Mouse (Mus musculus) limb, embryonic 14.5 days (tissue): ENCODE measurements around the gene Slit1. TPM values are rescaled to one million over a fixed set of nuclear protein-coding genes. Genes with fewer than 3 reads are reported as not detected.

ENCODE experiments used
- ATAC-seq: fragments of 200-750 bp; cut with Nextera tagmentation; 2 replicates; pipeline ENCODE4 v1.8.0; 2017; ENCODE audit warnings: low read depth, moderate number of reproducible peaks, moderate TSS enrichment; ENCODE audit not compliant: low FRiP score
- DNase-seq: peaks from one replicate; pipeline ENCODE4 v3.0.0-alpha.2; 2015; ENCODE audit warnings: low spot score
- H3K27ac ChIP-seq: fragments of 300-500 bp; sonication (generic); replicated peaks from 2 replicates; pipeline ENCODE4 v1.5.1; 2014; ENCODE audit warnings: low read depth, mild to moderate bottlenecking, low read length, moderate library complexity, mixed read lengths
- H3K27me3 ChIP-seq: fragments of 300-500 bp; sonication (generic); 2 replicates; pipeline ENCODE4 v1.6.1; 2014; ENCODE audit warnings: low read length, mixed read lengths; ENCODE audit not compliant: control insufficient read depth, insufficient read depth
- H3K36me3 ChIP-seq: fragments of 300-500 bp; sonication (generic); 2 replicates; pipeline ENCODE4 v1.6.1; 2014; ENCODE audit warnings: mild to moderate bottlenecking, low read length, moderate library complexity, mixed read lengths; ENCODE audit not compliant: control insufficient read depth, insufficient read depth
- H3K4me1 ChIP-seq: fragments of 300-500 bp; sonication (generic); 2 replicates; pipeline ENCODE4 v1.6.1; 2014; ENCODE audit warnings: antibody characterized with exemption, low read length, mixed read lengths; ENCODE audit not compliant: control insufficient read depth, insufficient read depth
- H3K4me2 ChIP-seq: fragments of 300-500 bp; sonication (generic); replicated peaks from 2 replicates; pipeline ENCODE4 v1.6.1; 2014; ENCODE audit warnings: low read depth, mild to moderate bottlenecking, low read length, moderate library complexity; ENCODE audit not compliant: severe bottlenecking
- H3K4me3 ChIP-seq: fragments of 300-500 bp; sonication (generic); replicated peaks from 2 replicates; pipeline ENCODE4 v1.5.1; 2014; ENCODE audit warnings: low read length
- H3K9ac ChIP-seq: fragments of 300-500 bp; sonication (generic); 2 replicates; pipeline ENCODE4 v1.6.1; 2014; ENCODE audit warnings: mild to moderate bottlenecking, low read depth, low read length, moderate library complexity; ENCODE audit not compliant: severe bottlenecking
- H3K9me3 ChIP-seq: fragments of 300-500 bp; sonication (generic); 2 replicates; pipeline ENCODE4 v1.6.1; 2016; ENCODE audit warnings: low read length; ENCODE audit not compliant: control insufficient read depth
- POLR2A ChIP-seq: fragments of 200-500 bp; IDR thresholded peaks from 2 replicates; pipeline ENCODE4 v1.8.0; 2012; ENCODE audit warnings: inconsistent platforms, mild to moderate bottlenecking, moderate library complexity, borderline replicate concordance; ENCODE audit not compliant: insufficient read depth, insufficient read length; ENCODE audit errors: extremely low read depth
- WGBS: fragments of 180-500 bp; shearing (Covaris S2); extraction: QIAGEN DNeasy Blood & Tissue Kit; methylation state at CpG from one replicate; pipeline ENCODE4 v1.1.7; 2014; 5-methylcytosine and 5-hydroxymethylcytosine counted together
- polyA plus RNA-seq, 2 experiments: library from polyadenylated mRNA; depleted of rRNA in 1 of 2; stranded (reverse) in 1 of 2; unstranded in 1 of 2; fragments of >200 nt; fragmentation: Nextera tagmentation in 1 of 2; extraction: Ambion mirVana in 1 of 2; gene quantifications; 2 replicates each; pipeline versions ENCODE4 v1.2.1 to v1.2.3; 2012 to 2014

The Slit1 gene
- polyA plus RNA-seq, 2 experiments, result 0.50 to 0.68 TPM

GRCm38 (mm10) chr19:41745941-41746557 lies 2.6 kb upstream of the Slit1 start:
- H3K4me2 ChIP-seq, result no peak overlapping the region
- no peak for TF ChIP-seq POLR2A
- ATAC-seq (no peak), DNase-seq (no peak)
- H3K36me3 ChIP-seq, result no peaks in the 10 kb centered on the region
- H3K9ac ChIP-seq, result no peak overlapping the region
- H3K9me3 ChIP-seq, result no peaks in the 10 kb centered on the region
- H3K27ac ChIP-seq, result no peak overlapping the region
- 36% methylated on average over 15 of the region's 15 CpGs for WGBS
- peaks cover 4% of the 10 kb centered on the region; the same call in 1 of the 2 replicates for H3K4me1 ChIP-seq
- peaks cover 38% of the 10 kb centered on the region for H3K27me3 ChIP-seq
- H3K4me3 ChIP-seq, result no peak overlapping the region

GRCm38 (mm10) chr19:41738896-41739295 lies 4.6 kb downstream of the Slit1 start:
- Histone ChIP-seq H3K27ac (no peak overlapping the region), H3K9ac (no peak overlapping the region), H3K27me3 (peaks cover 51% of the 10 kb centered on the region), H3K4me3 (no peak overlapping the region), H3K4me2 (no peak overlapping the region), H3K9me3 (no peaks in the 10 kb centered on the region), H3K4me1 (peaks cover 11% of the 10 kb centered on the region), H3K36me3 (no peaks in the 10 kb centered on the region)
- WGBS, result 16% methylated on average over 4 of the region's 4 CpGs
- no peak for ATAC-seq
- no peak for DNase-seq
- TF ChIP-seq POLR2A, result no peak

- Histone ChIP-seq H3K4me3 (no peak overlapping the region), H3K4me1 (peaks cover 9% of the 10 kb centered on the region), H3K9ac (no peak overlapping the region), H3K9me3 (no peaks in the 10 kb centered on the region), H3K4me2 (no peak overlapping the region), H3K27me3 (peaks cover 51% of the 10 kb centered on the region), H3K27ac (no peak overlapping the region), H3K36me3 (no peaks in the 10 kb centered on the region)
- ATAC-seq, result no peak
- DNase-seq, result no peak
- TF ChIP-seq POLR2A, result no peak
- WGBS, result 6% methylated on average over 14 of the region's 14 CpGs
Observed at GRCm38 (mm10) chr19:41738429-41738805, 5.0 kb downstream of the Slit1 start.

DNA sequence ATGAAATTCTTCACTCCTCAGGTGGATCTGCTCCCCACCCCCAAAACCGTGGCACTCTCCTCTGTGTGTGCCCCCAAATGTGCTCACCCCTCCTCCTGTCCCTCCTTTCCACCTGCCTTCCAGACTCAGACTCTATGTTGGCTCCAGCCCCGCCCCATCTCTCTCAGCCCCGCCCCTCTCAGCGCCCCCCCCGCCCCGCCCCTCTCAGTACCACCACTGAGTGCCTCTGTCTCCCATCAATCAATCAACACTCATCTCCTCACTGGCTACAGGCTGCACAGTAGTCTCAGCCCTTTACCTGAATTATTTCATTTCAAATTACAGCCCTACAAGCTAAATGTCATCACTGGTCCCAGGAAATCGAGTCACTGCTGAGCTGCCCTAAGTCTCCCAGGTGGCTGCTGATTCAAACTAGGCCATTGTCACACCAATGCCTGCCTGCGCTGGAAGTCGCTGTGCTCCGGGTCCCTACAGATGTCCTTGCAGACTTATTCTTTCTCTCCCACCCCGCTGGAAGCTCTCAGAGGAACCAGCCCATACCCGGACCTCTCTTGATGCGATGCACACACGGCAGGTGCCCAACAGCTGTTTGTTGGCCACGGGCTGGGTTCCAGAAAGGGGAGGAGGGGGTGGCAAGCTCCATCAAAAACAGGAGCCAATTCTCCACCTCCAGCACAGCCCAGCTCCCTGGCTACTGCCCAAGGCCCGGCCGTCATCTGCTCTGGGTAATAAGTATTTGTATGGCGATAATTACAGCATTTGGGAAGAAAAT lies 5.6 kb downstream of the Slit1 start:
- H3K36me3 ChIP-seq, result no peaks in the 10 kb centered on the region
- no peak overlapping the region for H3K9ac ChIP-seq
- DNase-seq (peak; percentile 51), ATAC-seq (peak; percentile 55)
- no peak for TF ChIP-seq POLR2A
- peaks cover 9% of the 10 kb centered on the region for H3K4me1 ChIP-seq
- H3K9me3 ChIP-seq, result no peaks in the 10 kb centered on the region
- H3K27me3 ChIP-seq, result peaks cover 46% of the 10 kb centered on the region
- 2% methylated on average over 18 of the region's 18 CpGs for WGBS
- H3K4me2 ChIP-seq, result no peak overlapping the region; the same call in 1 of the 2 replicates
- H3K27ac ChIP-seq, result no peak overlapping the region
- H3K4me3 ChIP-seq, result no peak overlapping the region

DNA sequence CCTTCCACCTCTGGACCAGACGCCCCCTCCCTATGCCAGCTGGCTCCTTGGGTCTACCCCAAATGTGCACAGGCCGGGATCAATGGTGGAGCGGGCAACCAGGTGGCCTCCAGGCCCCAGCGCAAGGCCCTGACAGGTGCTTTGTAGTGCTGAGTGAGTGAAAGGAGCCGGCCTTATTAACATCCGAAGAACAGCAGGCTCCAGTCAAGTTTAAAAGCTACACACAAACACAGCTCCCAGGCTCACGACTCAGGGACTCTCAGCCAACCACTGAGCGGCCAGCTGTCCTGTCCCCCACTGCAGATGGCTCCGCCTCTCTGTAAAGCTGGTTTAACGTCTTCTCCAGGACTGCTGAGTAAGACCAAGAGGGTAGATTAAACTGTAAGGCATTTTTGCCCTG lies 8.8 kb downstream of the Slit1 start:
- 3% methylated on average over 10 of the region's 10 CpGs for WGBS
- Histone ChIP-seq H3K4me1 (peaks cover 9% of the 10 kb centered on the region), H3K4me3 (no peak overlapping the region), H3K27me3 (peaks cover 23% of the 10 kb centered on the region), H3K27ac (no peak overlapping the region), H3K36me3 (no peaks in the 10 kb centered on the region), H3K9me3 (peaks cover 5% of the 10 kb centered on the region; the same call in 1 of the 2 replicates), H3K9ac (no peak overlapping the region), H3K4me2 (no peak overlapping the region)
- ATAC-seq (peak; percentile 75), DNase-seq (peak; percentile 47)
- TF ChIP-seq POLR2A, result no peak
